Mouse (Mus musculus) ES-E14 (cell line): ENCODE results near the gene Fignl1. TPM values are rescaled to one million over a fixed set of nuclear protein-coding genes. Genes with fewer than 3 reads are reported as not detected.

Experiments used
- DNase-seq: peaks from one replicate; pipeline ENCODE4 v3.0.0-alpha.2; 2013; ENCODE audit warnings: low read depth, low spot score
- H3K27ac ChIP-seq: 2 replicates; pipeline ENCODE4 v1.5.1; 2012; ENCODE audit warnings: low read depth, mild to moderate bottlenecking, low read length, moderate library complexity, mixed read lengths; ENCODE audit not compliant: poor library complexity, insufficient read depth, severe bottlenecking
- H3K36me3 ChIP-seq: 2 replicates; pipeline ENCODE4 v1.6.1; 2012; ENCODE audit warnings: mild to moderate bottlenecking, low read length, moderate library complexity, mixed read lengths; ENCODE audit not compliant: control insufficient read depth, poor library complexity, insufficient read depth, severe bottlenecking
- H3K4me1 ChIP-seq, 2 experiments: fragments of 150-350 bp in 1 of 2; sonication (generic) in 1 of 2; 2 replicates each; pipeline ENCODE4 v1.6.1; 2012; ENCODE audit warnings: low read length in 2 of 2, mild to moderate bottlenecking in 1 of 2, mixed read lengths in 1 of 2; ENCODE audit not compliant: control insufficient read depth in 2 of 2, insufficient read depth in 2 of 2, poor library complexity in 1 of 2
- H3K4me3 ChIP-seq, 2 experiments: fragments of 150-350 bp in 1 of 2; sonication (generic) in 1 of 2; 2 replicates each; pipeline ENCODE4 v1.5.1; 2012; ENCODE audit warnings: low read length in 2 of 2, low read depth in 1 of 2, mild to moderate bottlenecking in 1 of 2, mixed read lengths in 1 of 2; ENCODE audit not compliant: insufficient read depth in 1 of 2, poor library complexity in 1 of 2, severe bottlenecking in 1 of 2
- H3K9ac ChIP-seq: 2 replicates; pipeline ENCODE4 v1.6.1; 2012; ENCODE audit warnings: low read depth, mild to moderate bottlenecking, low read length, mixed read lengths; ENCODE audit not compliant: poor library complexity, insufficient read depth, severe bottlenecking
- H3K9me3 ChIP-seq: fragments of 150-350 bp; sonication (generic); 2 replicates; pipeline ENCODE4 v1.6.1; 2012; ENCODE audit warnings: low read depth, mild to moderate bottlenecking, low read length; ENCODE audit not compliant: control insufficient read depth, insufficient read depth
- CHD2 ChIP-seq: IDR thresholded peaks from 2 replicates; pipeline ENCODE4 v1.6.1; 2014; ENCODE audit warnings: mild to moderate bottlenecking, low read depth, low read length, inconsistent platforms
- HCFC1 ChIP-seq: IDR thresholded peaks from 2 replicates; pipeline ENCODE4 v1.6.1; 2012; ENCODE audit warnings: low read length, inconsistent platforms, borderline replicate concordance; ENCODE audit not compliant: insufficient read depth
- MAFK ChIP-seq: IDR thresholded peaks from 2 replicates; pipeline ENCODE4 v1.6.1; 2014; ENCODE audit warnings: mild to moderate bottlenecking, low read depth, low read length, inconsistent platforms; ENCODE audit not compliant: insufficient read depth
- ZC3H11A ChIP-seq: IDR thresholded peaks from 2 replicates; pipeline ENCODE4 v1.6.1; 2012; ENCODE audit warnings: low read depth, mild to moderate bottlenecking, inconsistent platforms, low read length, borderline replicate concordance
- ZNF384 ChIP-seq: IDR thresholded peaks from 2 replicates; pipeline ENCODE4 v1.6.1; 2012; ENCODE audit warnings: low read depth, low read length, inconsistent platforms
- in situ Hi-C, 2 experiments: fragments of 600-800 bp; cut with MboI; formaldehyde crosslinking; loops; one replicate each; pipeline ENCODE4 v1.15.1; 2025; ENCODE audit warnings: low sequenced_read_pairs in 2 of 2, inconsistent platforms in 1 of 2; ENCODE audit not compliant: unreplicated experiment in 2 of 2
- total RNA-seq: library from RNA; depleted of rRNA; stranded (reverse); fragments of 300-350 nt; gene quantifications from 2 replicates; pipeline ENCODE4 v1.2.3, GENCODE M21; 2012

Fignl1 gene
- total RNA-seq, 1 experiment = 49.6 TPM

GRCm38 (mm10) chr11:11765414-11765813 lies 43.3 kb downstream of the Fignl1 start:
- no peak overlapping the region for H3K9ac ChIP-seq
- DNase-seq = no peak
- in situ Hi-C loops = no loop called here
- H3K36me3 ChIP-seq = no peaks in the 10 kb centered on the region
- no peak for TF ChIP-seq HCFC1
- no peak for TF ChIP-seq MAFK
- no peak for TF ChIP-seq ZNF384
- no peak for TF ChIP-seq ZC3H11A
- TF ChIP-seq CHD2 = no peak
- no peak overlapping the region for H3K4me3 ChIP-seq
- H3K4me1 ChIP-seq = no peaks in the 10 kb centered on the region
- H3K9me3 ChIP-seq = no peaks in the 10 kb centered on the region
- no peak overlapping the region for H3K27ac ChIP-seq

GRCm38 (mm10) chr11:11763211-11763666 lies 45.5 kb downstream of the Fignl1 start:
- no peak overlapping the region for H3K27ac ChIP-seq
- no peak overlapping the region for H3K4me3 ChIP-seq
- no peaks in the 10 kb centered on the region for H3K36me3 ChIP-seq
- no peak for DNase-seq
- H3K9ac ChIP-seq = no peak overlapping the region
- no peaks in the 10 kb centered on the region for H3K4me1 ChIP-seq
- no peaks in the 10 kb centered on the region for H3K9me3 ChIP-seq
- no peak for TF ChIP-seq CHD2
- in situ Hi-C loops = no loop called here

- Histone ChIP-seq H3K9ac (no peak overlapping the region), H3K4me3 (no peak overlapping the region), H3K9me3 (no peaks in the 10 kb centered on the region), H3K4me1 (no peaks in the 10 kb centered on the region), H3K36me3 (no peaks in the 10 kb centered on the region), H3K27ac (no peak overlapping the region)
- in situ Hi-C loops = no loop called here
- no peak for DNase-seq
- TF ChIP-seq ZNF384 = no peak
- no peak for TF ChIP-seq HCFC1
- TF ChIP-seq MAFK = no peak
Observed at GRCm38 (mm10) chr11:11758883-11759282, 49.9 kb downstream of the Fignl1 start.

GRCm38 (mm10) chr11:11758121-11758520 lies 50.6 kb downstream of the Fignl1 start:
- no peak for TF ChIP-seq HCFC1
- no peak for TF ChIP-seq ZNF384
- no peak for TF ChIP-seq CHD2
- TF ChIP-seq ZC3H11A = no peak
- no peak for TF ChIP-seq MAFK
- no peak for DNase-seq
- H3K27ac ChIP-seq = no peak overlapping the region
- no peaks in the 10 kb centered on the region for H3K4me1 ChIP-seq
- no peak overlapping the region for H3K9ac ChIP-seq
- H3K9me3 ChIP-seq = no peaks in the 10 kb centered on the region
- in situ Hi-C loops = no loop called here
- H3K4me3 ChIP-seq = no peak overlapping the region
- no peaks in the 10 kb centered on the region for H3K36me3 ChIP-seq

- Histone ChIP-seq H3K4me3 (no peak overlapping the region), H3K9ac (no peak overlapping the region), H3K4me1 (no peaks in the 10 kb centered on the region), H3K36me3 (no peaks in the 10 kb centered on the region), H3K9me3 (no peaks in the 10 kb centered on the region), H3K27ac (no peak overlapping the region)
- in situ Hi-C loops = no loop called here
- DNase-seq = no peak
- no peak for TF ChIP-seq ZC3H11A
- TF ChIP-seq HCFC1 = no peak
- no peak for TF ChIP-seq CHD2
Observed at GRCm38 (mm10) chr11:11752859-11753258, 55.9 kb downstream of the Fignl1 start.
